Mouse (Mus musculus) myocyte (in vitro differentiated cells): Measurements from ENCODE around the gene Adipoq. TPM values are rescaled to one million over a fixed set of nuclear protein-coding genes. Genes with fewer than 3 reads are reported as not detected.

Source experiments
- H3K27me3 ChIP-seq: one replicate; pipeline ENCODE4 v1.6.1; 2011; ENCODE audit not compliant: control insufficient read depth, insufficient read depth, insufficient read length
- H3K36me3 ChIP-seq: one replicate; pipeline ENCODE4 v1.6.1; 2011; ENCODE audit not compliant: control insufficient read depth, insufficient read depth
- H3K4me2 ChIP-seq: one replicate; pipeline ENCODE4 v1.6.1; 2011; ENCODE audit warnings: low read depth, control low read depth
- H3K4me3 ChIP-seq: one replicate; pipeline ENCODE4 v1.5.1; 2011; ENCODE audit warnings: mild to moderate bottlenecking, control low read depth, moderate library complexity
- H3K79me2 ChIP-seq: one replicate; pipeline ENCODE4 v1.6.1; 2011; ENCODE audit not compliant: control insufficient read depth, insufficient read depth
- H3ac ChIP-seq: one replicate; pipeline ENCODE4 v1.6.1; 2011; ENCODE audit not compliant: control insufficient read depth, insufficient read length
- CEBPB ChIP-seq: IDR thresholded peaks from 2 replicates; pipeline ENCODE4 v1.6.1; 2011; ENCODE audit warnings: mild to moderate bottlenecking, moderate library complexity; ENCODE audit not compliant: poor library complexity, insufficient read depth, severe bottlenecking
- E2F4 ChIP-seq: IDR thresholded peaks from one replicate; pipeline ENCODE4 v1.6.1; 2011; ENCODE audit warnings: mild to moderate bottlenecking, control low read depth, moderate library complexity; ENCODE audit not compliant: insufficient read depth
- MAX ChIP-seq: IDR thresholded peaks from one replicate; pipeline ENCODE4 v1.6.1; 2011; ENCODE audit warnings: low read depth, mild to moderate bottlenecking, control low read depth
- MYOD1 ChIP-seq, 3 experiments: IDR thresholded peaks; one replicate each; pipeline ENCODE4 v1.6.1; 2011; ENCODE audit warnings: control low read depth in 2 of 3, low read depth in 2 of 3, mild to moderate bottlenecking in 2 of 3, moderate library complexity in 1 of 3; ENCODE audit not compliant: insufficient read length in 2 of 3, control insufficient read depth in 1 of 3
- MYOG ChIP-seq, 3 experiments: IDR thresholded peaks; one replicate each; pipeline ENCODE4 v1.6.1; 2011; ENCODE audit warnings: control low read depth in 2 of 3, low read depth in 2 of 3, mild to moderate bottlenecking in 2 of 3; ENCODE audit not compliant: insufficient read length in 2 of 3, control insufficient read depth in 1 of 3, insufficient read depth in 1 of 3
- POLR2A ChIP-seq: IDR thresholded peaks from one replicate; pipeline ENCODE4 v1.6.1; 2011; ENCODE audit warnings: low read depth, mild to moderate bottlenecking, control low read depth, moderate library complexity; ENCODE audit not compliant: insufficient read length
- POLR2AphosphoS2 ChIP-seq: IDR thresholded peaks from one replicate; pipeline ENCODE4 v1.6.1; 2011; ENCODE audit warnings: low read depth, control low read depth; ENCODE audit not compliant: insufficient read length
- REST ChIP-seq: IDR thresholded peaks from one replicate; pipeline ENCODE4 v1.6.1; 2011; ENCODE audit warnings: mild to moderate bottlenecking, control low read depth, moderate library complexity; ENCODE audit not compliant: insufficient read depth, insufficient read length
- SRF ChIP-seq: IDR thresholded peaks from one replicate; pipeline ENCODE4 v1.6.1; 2011; ENCODE audit warnings: low read depth; ENCODE audit not compliant: control insufficient read depth, insufficient read length
- TCF12 ChIP-seq: IDR thresholded peaks from one replicate; pipeline ENCODE4 v1.6.1; 2011; ENCODE audit warnings: mild to moderate bottlenecking, control low read depth; ENCODE audit not compliant: poor library complexity, insufficient read depth, severe bottlenecking
- TCF3 ChIP-seq: IDR thresholded peaks from one replicate; pipeline ENCODE4 v1.6.1; 2011; ENCODE audit warnings: low read depth, control low read depth; ENCODE audit not compliant: insufficient read length
- USF1 ChIP-seq: IDR thresholded peaks from one replicate; pipeline ENCODE4 v1.6.1; 2011; ENCODE audit warnings: low read depth, mild to moderate bottlenecking, control low read depth, moderate library complexity
- polyA plus RNA-seq: library from polyadenylated mRNA; unstranded; fragments of >200 nt; fragmentation: generic; extraction: Trizol; gene quantifications from one replicate; pipeline ENCODE4 v1.2.1, GENCODE M21; 2012; ENCODE audit warnings: missing spikeins

Gene Adipoq
- polyA plus RNA-seq, 1 experiment, result not detected

DNA sequence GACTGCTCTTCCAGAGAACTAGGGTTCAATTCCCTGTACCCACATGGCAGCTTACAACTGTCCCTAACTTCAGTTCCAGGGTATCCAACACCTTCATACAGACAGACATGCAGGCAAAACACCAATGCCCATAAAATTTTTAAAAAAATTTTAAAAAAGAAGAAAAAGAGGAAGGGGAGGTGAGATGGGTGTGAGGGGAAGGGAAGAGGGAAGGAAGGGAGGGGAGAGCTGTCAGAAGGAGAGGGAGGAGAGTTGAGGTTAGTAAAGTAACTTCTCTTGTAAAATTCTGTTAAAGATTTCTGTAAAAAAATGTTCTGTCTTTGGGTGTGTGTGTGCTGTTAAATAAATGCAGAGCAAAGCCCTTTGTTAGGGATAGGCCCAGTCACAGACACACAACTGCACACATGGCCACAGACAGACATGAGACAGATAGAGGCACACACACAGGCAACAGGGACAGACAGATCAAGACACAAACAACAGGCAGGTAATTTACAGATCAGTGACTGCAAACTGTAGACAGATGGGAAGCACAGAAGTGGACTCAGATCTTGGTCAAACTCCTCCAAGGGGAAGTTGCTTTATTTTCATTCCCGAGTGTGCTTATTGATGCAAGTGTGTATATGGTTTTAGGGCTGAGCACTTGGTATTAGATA is 35.7 kb downstream of the Adipoq start:
- no peaks in the 10 kb centered on the region for H3K79me2 ChIP-seq
- H3K27me3 ChIP-seq, result peaks cover 11% of the 10 kb centered on the region
- TF ChIP-seq TCF12 (no peak), REST (no peak), CEBPB (no peak), POLR2AphosphoS2 (no peak), MYOG (IDR thresholded peaks at IDR 0.05; ENCODE audit: control insufficient read depth in 1 of 3, insufficient read depth in 1 of 3, insufficient read length in 2 of 3, low read depth in 2 of 3) (no peak), MYOD1 (IDR thresholded peaks at IDR 0.05; ENCODE audit: control insufficient read depth in 1 of 3, insufficient read length in 2 of 3, low read depth in 2 of 3) (no peak), SRF (no peak), MAX (no peak), USF1 (no peak), E2F4 (no peak), TCF3 (no peak), POLR2A (no peak)
- H3K36me3 ChIP-seq, result no peaks in the 10 kb centered on the region
- H3K4me3 ChIP-seq, result no peak overlapping the region
- no peak overlapping the region for H3K4me2 ChIP-seq
- no peak overlapping the region for H3ac ChIP-seq

DNA sequence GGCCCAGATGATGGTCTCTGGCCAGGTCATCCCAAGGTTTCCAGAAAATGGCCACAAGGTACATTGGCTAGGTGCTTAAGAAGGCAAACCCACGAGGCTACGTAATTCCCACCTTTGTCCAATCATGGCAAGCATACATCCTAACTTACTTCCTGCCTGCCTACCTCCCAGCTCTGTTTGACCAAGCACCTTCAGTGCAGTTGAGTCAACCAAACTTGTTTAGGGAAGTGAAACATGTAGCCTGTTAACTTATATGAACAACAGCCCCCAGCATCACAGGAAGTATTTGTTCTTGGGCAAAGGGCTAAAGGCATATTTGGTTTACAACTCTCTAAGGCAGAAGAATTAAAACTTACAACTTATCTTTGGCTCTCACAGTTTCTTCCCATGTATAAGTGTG is 39.5 kb downstream of the Adipoq start:
- Histone ChIP-seq H3K27me3 (peaks cover 5% of the 10 kb centered on the region), H3K4me3 (no peak overlapping the region), H3K4me2 (no peak overlapping the region), H3ac (no peak overlapping the region), H3K79me2 (no peaks in the 10 kb centered on the region), H3K36me3 (no peaks in the 10 kb centered on the region)
- TF ChIP-seq MYOG (IDR thresholded peaks at IDR 0.05; ENCODE audit: control insufficient read depth in 1 of 3, insufficient read depth in 1 of 3, insufficient read length in 2 of 3, low read depth in 2 of 3) (no peak), MAX (no peak), POLR2A (no peak), TCF12 (no peak), TCF3 (no peak), REST (no peak), POLR2AphosphoS2 (no peak), SRF (no peak), USF1 (no peak), CEBPB (no peak), E2F4 (no peak), MYOD1 (IDR thresholded peaks at IDR 0.05; ENCODE audit: control insufficient read depth in 1 of 3, insufficient read length in 2 of 3, low read depth in 2 of 3) (no peak)

DNA sequence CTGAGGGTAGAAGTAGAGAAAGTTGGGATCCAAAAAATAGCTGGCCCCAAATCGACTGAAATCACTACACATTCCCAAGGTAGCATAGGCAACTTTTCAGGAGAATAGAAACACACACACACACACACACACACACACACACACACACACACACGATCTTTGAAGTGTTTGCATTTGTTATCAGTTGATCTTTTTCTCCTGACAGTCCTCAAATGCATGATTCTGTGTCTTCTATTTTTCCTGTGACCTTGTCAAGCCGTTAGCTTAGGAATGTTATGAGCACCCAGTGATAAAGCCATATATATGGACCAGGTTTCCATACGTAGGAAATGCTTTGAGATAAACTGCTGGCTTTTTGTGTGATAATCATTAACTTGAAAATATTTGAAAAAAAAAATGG is 40.1 kb downstream of the Adipoq start:
- peaks cover 2% of the 10 kb centered on the region for H3K27me3 ChIP-seq
- H3K4me3 ChIP-seq, result no peak overlapping the region
- no peak overlapping the region for H3K4me2 ChIP-seq
- no peaks in the 10 kb centered on the region for H3K36me3 ChIP-seq
- H3K79me2 ChIP-seq, result no peaks in the 10 kb centered on the region
- TF ChIP-seq E2F4, result no peak
- TF ChIP-seq USF1, result no peak
- no peak for TF ChIP-seq MYOD1 (IDR thresholded peaks at IDR 0.05; ENCODE audit: control insufficient read depth in 1 of 3, insufficient read length in 2 of 3, low read depth in 2 of 3)
- TF ChIP-seq TCF3, result no peak
- TF ChIP-seq POLR2A, result no peak
- TF ChIP-seq MAX, result no peak
- TF ChIP-seq REST, result no peak
- no peak for TF ChIP-seq CEBPB
- TF ChIP-seq TCF12, result no peak
- H3ac ChIP-seq, result no peak overlapping the region

DNA sequence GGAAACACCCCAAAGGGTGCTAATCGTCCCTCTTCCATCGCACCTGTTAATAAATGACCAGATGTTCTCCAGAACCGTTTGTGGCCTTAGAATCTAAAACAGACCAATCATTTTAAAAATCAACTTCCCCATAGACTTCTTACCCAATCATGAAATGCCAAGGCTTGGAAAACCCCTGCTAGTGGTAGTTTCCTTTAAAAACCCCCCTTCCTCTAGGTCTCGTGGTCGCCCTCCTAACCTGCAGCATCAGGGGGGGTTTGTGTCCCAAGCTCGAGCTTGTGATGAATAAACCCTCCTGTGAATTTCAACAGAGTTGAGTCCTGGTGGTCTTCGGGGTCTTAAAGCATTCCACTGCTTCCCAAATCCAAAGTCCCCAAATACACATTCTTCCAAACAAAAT is 41.6 kb downstream of the Adipoq start:
- H3K4me2 ChIP-seq, result no peak overlapping the region
- H3K36me3 ChIP-seq, result no peaks in the 10 kb centered on the region
- H3K27me3 ChIP-seq, result peaks cover 7% of the 10 kb centered on the region
- H3ac ChIP-seq, result no peak overlapping the region
- no peaks in the 10 kb centered on the region for H3K79me2 ChIP-seq
- TF ChIP-seq USF1, result no peak
- TF ChIP-seq MYOG (IDR thresholded peaks at IDR 0.05; ENCODE audit: control insufficient read depth in 1 of 3, insufficient read depth in 1 of 3, insufficient read length in 2 of 3, low read depth in 2 of 3), result no peak
- TF ChIP-seq POLR2A, result no peak
- TF ChIP-seq E2F4, result no peak
- no peak overlapping the region for H3K4me3 ChIP-seq

DNA sequence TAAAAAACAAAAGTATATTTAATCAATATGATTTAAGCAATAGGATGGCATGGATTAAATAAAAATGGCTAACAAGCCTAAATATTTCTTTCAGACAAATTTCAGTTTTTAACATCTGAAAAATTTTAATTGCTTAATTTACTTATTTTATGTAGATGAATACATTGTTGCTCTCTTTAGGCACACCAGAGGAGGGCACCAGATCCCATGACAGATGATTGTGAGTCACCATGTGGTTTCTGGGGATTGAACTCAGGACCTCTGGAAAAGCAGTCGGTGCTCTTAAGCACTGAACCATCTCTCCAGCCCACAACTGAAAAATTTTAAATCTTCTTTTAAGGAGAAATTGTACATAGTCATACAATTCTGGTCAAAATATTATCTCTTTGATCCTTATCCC is 43.3 kb downstream of the Adipoq start:
- no peak overlapping the region for H3K4me2 ChIP-seq
- no peak overlapping the region for H3ac ChIP-seq
- TF ChIP-seq TCF12, result no peak
- no peak for TF ChIP-seq TCF3
- no peak for TF ChIP-seq MYOD1 (IDR thresholded peaks at IDR 0.05; ENCODE audit: control insufficient read depth in 1 of 3, insufficient read length in 2 of 3, low read depth in 2 of 3)
- no peak for TF ChIP-seq MYOG (IDR thresholded peaks at IDR 0.05; ENCODE audit: control insufficient read depth in 1 of 3, insufficient read depth in 1 of 3, insufficient read length in 2 of 3, low read depth in 2 of 3)
- no peak for TF ChIP-seq USF1
- no peak for TF ChIP-seq POLR2A
- TF ChIP-seq SRF, result no peak
- no peak for TF ChIP-seq MAX
- no peak for TF ChIP-seq POLR2AphosphoS2
- TF ChIP-seq E2F4, result no peak
- no peak for TF ChIP-seq CEBPB
- no peak for TF ChIP-seq REST
- H3K27me3 ChIP-seq, result peaks cover 7% of the 10 kb centered on the region
- H3K4me3 ChIP-seq, result no peak overlapping the region
- no peaks in the 10 kb centered on the region for H3K36me3 ChIP-seq
- H3K79me2 ChIP-seq, result no peaks in the 10 kb centered on the region
